Mouse (Mus musculus): ENCODE measurements at regions not wholly inside any gene's neighbourhood (a gene's known extent, or its start where the extent isn't known, plus 50 kb on each side); places are given as distances from the start of the nearest gene placed in this dataset.

GRCm38 (mm10) chr11:94882687-94883383, 53.2 kb upstream of the Col1a1 start:
- WGBS = 2% methylated on average over 19 of the region's 19 CpGs
- peak overlapping the region; percentile 97 for H3K27ac ChIP-seq (ENCODE audit: low read length)
- H3K27me3 ChIP-seq (ENCODE audit: control insufficient read depth, insufficient read depth, low read depth, low read length) = peaks cover 18% of the 10 kb centered on the region
- H3K4me1 ChIP-seq (replicated peaks; ENCODE audit: control insufficient read depth, insufficient read depth, low read length) = peaks cover 29% of the 10 kb centered on the region
- peak overlapping the region; percentile 57 for H3K9ac ChIP-seq (ENCODE audit: low read length)
- no peaks in the 10 kb centered on the region for H3K9me3 ChIP-seq (ENCODE audit: control insufficient read depth, low read length)
- H3K4me3 ChIP-seq (ENCODE audit: low read length) = peak overlapping the region; percentile 19
- peak; percentile 84 for ATAC-seq (ENCODE audit: low read depth)
- peak overlapping the region; percentile 52 for H3K4me2 ChIP-seq (ENCODE audit: low read depth, low read length)
- H3K36me3 ChIP-seq (ENCODE audit: control insufficient read depth, insufficient read depth, low read length) = no peaks in the 10 kb centered on the region

- no peaks in the 10 kb centered on the region for H3K36me3 ChIP-seq (ENCODE audit: control insufficient read depth, insufficient read depth, low read length)
- 11% methylated on average over 9 of the region's 9 CpGs for WGBS
- no peak overlapping the region for H3K4me3 ChIP-seq (ENCODE audit: low read length)
Observed at GRCm38 (mm10) chr11:94881982-94882686, 53.9 kb upstream of the Col1a1 start.

GRCm38 (mm10) chr11:94880896-94881840, 54.9 kb upstream of the Col1a1 start:
- no peaks in the 10 kb centered on the region for H3K36me3 ChIP-seq (ENCODE audit: control insufficient read depth, insufficient read depth, low read length)
- peak overlapping the region; percentile 59 for H3K9ac ChIP-seq (ENCODE audit: low read length)
- WGBS = 6% methylated on average over 26 of the region's 27 CpGs
- H3K4me2 ChIP-seq (ENCODE audit: low read depth, low read length) = peak overlapping the region; percentile 39
- peaks cover 18% of the 10 kb centered on the region for H3K27me3 ChIP-seq (ENCODE audit: control insufficient read depth, insufficient read depth, low read depth, low read length)
- peak overlapping the region; percentile 26 for H3K4me3 ChIP-seq (ENCODE audit: low read length)
- peak overlapping the region; percentile 97 for H3K27ac ChIP-seq (ENCODE audit: low read length)
- no peaks in the 10 kb centered on the region for H3K9me3 ChIP-seq (ENCODE audit: control insufficient read depth, low read length)
- peak; percentile 8; the same call in 1 of the 2 replicates for ATAC-seq (ENCODE audit: low read depth)
- peaks cover 29% of the 10 kb centered on the region for H3K4me1 ChIP-seq (replicated peaks; ENCODE audit: control insufficient read depth, insufficient read depth, low read length)

More at GRCm38 (mm10) chr11:94881982-94882686, 53.9 kb upstream of the Col1a1 start:
- H3K9ac ChIP-seq (ENCODE audit: low read length) = peak overlapping the region; percentile 53; the same call in 1 of the 2 replicates
- no peaks in the 10 kb centered on the region for H3K9me3 ChIP-seq (ENCODE audit: control insufficient read depth, low read length)
- H3K4me1 ChIP-seq (replicated peaks; ENCODE audit: control insufficient read depth, insufficient read depth, low read length) = peaks cover 29% of the 10 kb centered on the region
- peaks cover 18% of the 10 kb centered on the region for H3K27me3 ChIP-seq (ENCODE audit: control insufficient read depth, insufficient read depth, low read depth, low read length)
- peak; percentile 88 for ATAC-seq (ENCODE audit: low read depth)
- peak overlapping the region; percentile 97 for H3K27ac ChIP-seq (ENCODE audit: low read length)
- peak overlapping the region; percentile 52 for H3K4me2 ChIP-seq (ENCODE audit: low read depth, low read length)

GRCm38 (mm10) chr11:94876707-94877106, 59.3 kb upstream of the Col1a1 start:
- Histone ChIP-seq H3K27ac (ENCODE audit: low read length) (no peak overlapping the region), H3K9me3 (ENCODE audit: control insufficient read depth, low read length) (no peaks in the 10 kb centered on the region), H3K4me2 (ENCODE audit: low read depth, low read length) (no peak overlapping the region), H3K4me1 (replicated peaks; ENCODE audit: control insufficient read depth, insufficient read depth, low read length) (peaks cover 42% of the 10 kb centered on the region), H3K4me3 (ENCODE audit: low read length) (no peak overlapping the region), H3K9ac (ENCODE audit: low read length) (no peak overlapping the region), H3K27me3 (ENCODE audit: control insufficient read depth, insufficient read depth, low read depth, low read length) (peaks cover 8% of the 10 kb centered on the region), H3K36me3 (ENCODE audit: control insufficient read depth, insufficient read depth, low read length) (no peaks in the 10 kb centered on the region)
- no peak for ATAC-seq (ENCODE audit: low read depth)
- WGBS = 16% methylated on average over 1 of the region's 1 CpGs

- WGBS = 48% methylated on average over 7 of the region's 7 CpGs
- Histone ChIP-seq H3K4me1 (replicated peaks; ENCODE audit: control insufficient read depth, insufficient read depth, low read length) (peaks cover 30% of the 10 kb centered on the region), H3K27ac (ENCODE audit: low read length) (no peak overlapping the region), H3K9ac (ENCODE audit: low read length) (no peak overlapping the region), H3K27me3 (ENCODE audit: control insufficient read depth, insufficient read depth, low read depth, low read length) (no peaks in the 10 kb centered on the region), H3K9me3 (ENCODE audit: control insufficient read depth, low read length) (no peaks in the 10 kb centered on the region), H3K36me3 (ENCODE audit: control insufficient read depth, insufficient read depth, low read length) (no peaks in the 10 kb centered on the region), H3K4me2 (ENCODE audit: low read depth, low read length) (no peak overlapping the region), H3K4me3 (ENCODE audit: low read length) (no peak overlapping the region)
- no peak for ATAC-seq (ENCODE audit: low read depth)
Observed at GRCm38 (mm10) chr11:94875026-94875425, 61.0 kb upstream of the Col1a1 start.

- no peaks in the 10 kb centered on the region for H3K27me3 ChIP-seq (ENCODE audit: control insufficient read depth, insufficient read depth, low read depth, low read length)
- H3K9me3 ChIP-seq (ENCODE audit: control insufficient read depth, low read length) = no peaks in the 10 kb centered on the region
- no peaks in the 10 kb centered on the region for H3K36me3 ChIP-seq (ENCODE audit: control insufficient read depth, insufficient read depth, low read length)
- H3K4me2 ChIP-seq (ENCODE audit: low read depth, low read length) = peak overlapping the region; percentile 50
- H3K4me1 ChIP-seq (replicated peaks; ENCODE audit: control insufficient read depth, insufficient read depth, low read length) = peaks cover 27% of the 10 kb centered on the region
- WGBS = 12% methylated on average over 7 of the region's 7 CpGs
- peak; percentile 27 for ATAC-seq (ENCODE audit: low read depth)
- H3K27ac ChIP-seq (ENCODE audit: low read length) = peak overlapping the region; percentile 80
- H3K4me3 ChIP-seq (ENCODE audit: low read length) = peak overlapping the region; percentile 1; the same call in 1 of the 2 replicates
- H3K9ac ChIP-seq (ENCODE audit: low read length) = peak overlapping the region; percentile 34
Observed at GRCm38 (mm10) chr11:94874155-94874561, 61.9 kb upstream of the Col1a1 start.

- Histone ChIP-seq H3K36me3 (ENCODE audit: control insufficient read depth, insufficient read depth, low read length) (no peaks in the 10 kb centered on the region), H3K4me2 (ENCODE audit: low read depth, low read length) (peak overlapping the region; percentile 50), H3K4me3 (ENCODE audit: low read length) (peak overlapping the region; percentile 1; the same call in 1 of the 2 replicates), H3K4me1 (replicated peaks; ENCODE audit: control insufficient read depth, insufficient read depth, low read length) (peaks cover 27% of the 10 kb centered on the region), H3K9me3 (ENCODE audit: control insufficient read depth, low read length) (no peaks in the 10 kb centered on the region), H3K9ac (ENCODE audit: low read length) (peak overlapping the region; percentile 34), H3K27me3 (ENCODE audit: control insufficient read depth, insufficient read depth, low read depth, low read length) (no peaks in the 10 kb centered on the region), H3K27ac (ENCODE audit: low read length) (peak overlapping the region; percentile 80)
- WGBS = 2% methylated on average over 7 of the region's 7 CpGs
- peak; percentile 16; the same call in 1 of the 2 replicates for ATAC-seq (ENCODE audit: low read depth)
Observed at GRCm38 (mm10) chr11:94873693-94874092, 62.3 kb upstream of the Col1a1 start.

GRCm38 (mm10) chr11:94872921-94873320, 63.1 kb upstream of the Col1a1 start:
- peaks cover 27% of the 10 kb centered on the region for H3K4me1 ChIP-seq (replicated peaks; ENCODE audit: control insufficient read depth, insufficient read depth, low read length)
- H3K9ac ChIP-seq (ENCODE audit: low read length) = peak overlapping the region; percentile 17
- H3K27ac ChIP-seq (ENCODE audit: low read length) = peak overlapping the region; percentile 80
- ATAC-seq (ENCODE audit: low read depth) = peak; percentile 84
- H3K9me3 ChIP-seq (ENCODE audit: control insufficient read depth, low read length) = no peaks in the 10 kb centered on the region
- no peaks in the 10 kb centered on the region for H3K36me3 ChIP-seq (ENCODE audit: control insufficient read depth, insufficient read depth, low read length)
- WGBS = 1% methylated on average over 19 of the region's 19 CpGs
- peak overlapping the region; percentile 50 for H3K4me2 ChIP-seq (ENCODE audit: low read depth, low read length)
- H3K4me3 ChIP-seq (ENCODE audit: low read length) = peak overlapping the region; percentile 22
- H3K27me3 ChIP-seq (ENCODE audit: control insufficient read depth, insufficient read depth, low read depth, low read length) = no peaks in the 10 kb centered on the region

All from lung, embryonic 16.5 days (tissue).